Mouse (Mus musculus) ES-Bruce4 (cell line): ENCODE measurements around the gene Eng.

Source experiments
- CTCF ChIP-seq: IDR thresholded peaks from one replicate; pipeline ENCODE4 v1.8.1; 2011; ENCODE audit warnings: low read depth, low read length
- POLR2A ChIP-seq: IDR thresholded peaks from one replicate; pipeline ENCODE4 v1.8.1; 2011; ENCODE audit warnings: low read length; ENCODE audit not compliant: insufficient read depth

GRCm38 (mm10) chr2:32727435-32727834 is 81.0 kb downstream of the Eng start:
- TF ChIP-seq CTCF = no peak
- TF ChIP-seq POLR2A = no peak
